Mouse (Mus musculus): ENCODE measurements around the gene H2-Q4. TPM values are rescaled to one million over a fixed set of nuclear protein-coding genes. Genes with fewer than 3 reads are reported as not detected.
"Not testable (repeated sequence)": the region's sequence is repeated elsewhere in the genome, so short reads cannot be mapped to it uniquely, and the experiment has no call there.

H2-Q4 gene
- polyA plus RNA-seq, 1 experiment from 2014 or later, result 0.89 TPM

DNA sequence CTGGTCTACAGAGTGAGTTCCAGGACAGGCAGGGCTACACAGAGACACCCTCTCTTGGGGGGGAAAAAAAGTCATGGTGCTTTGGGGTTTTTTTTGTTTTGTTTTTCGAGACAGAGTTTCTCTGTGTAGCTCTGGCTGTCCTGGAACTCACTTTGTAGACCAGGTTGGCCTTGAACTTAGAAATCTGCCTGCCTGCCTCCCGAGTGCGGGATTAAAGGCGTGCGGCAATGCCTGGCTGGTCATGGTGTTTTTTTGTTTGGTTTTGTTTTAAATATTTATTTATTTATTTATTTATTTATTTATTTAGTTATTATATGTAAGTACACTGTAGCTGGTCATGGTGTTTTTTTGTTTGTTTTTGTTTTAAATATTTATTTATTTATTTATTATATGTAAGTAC lies 42.9 kb downstream of the H2-Q4 start:
- H3K9me3 ChIP-seq (replicated peaks); ATAC-seq: not testable (repeated sequence)
- 90% methylated on average over 5 of the region's 5 CpGs for WGBS

DNA sequence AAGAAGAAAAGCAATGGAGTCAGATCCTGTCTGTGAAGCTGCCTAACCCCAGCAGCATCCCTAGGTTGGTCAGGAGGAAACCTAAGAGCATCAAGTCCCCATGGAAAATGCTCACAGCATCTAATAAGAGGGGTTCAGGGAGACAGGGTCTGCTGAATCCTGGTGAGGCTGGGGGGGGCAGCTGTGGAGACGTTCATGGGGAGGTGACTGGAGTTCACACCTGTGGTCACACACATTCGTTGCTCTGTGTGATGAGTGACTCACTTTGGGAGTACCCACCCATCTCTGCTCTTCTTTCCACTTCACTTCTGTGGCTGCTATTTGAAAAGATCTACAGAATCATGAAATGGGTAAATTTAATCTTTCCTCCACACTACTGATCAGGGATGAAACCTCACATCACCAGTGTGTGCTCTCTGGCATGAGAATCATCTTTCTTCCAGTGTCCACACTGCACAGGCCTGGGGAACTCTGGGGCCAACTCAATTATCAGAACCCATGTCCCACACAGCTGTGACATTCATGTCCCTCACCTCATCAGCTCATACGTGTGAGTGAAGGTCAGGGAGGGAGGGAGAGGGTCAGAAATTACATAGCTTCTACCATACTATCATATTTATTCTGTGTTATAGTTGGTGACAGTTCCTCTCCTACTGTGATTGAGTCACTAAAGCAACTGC lies 43.9 kb downstream of the H2-Q4 start:
- not testable (repeated sequence) for H3K27ac ChIP-seq; H3K9ac ChIP-seq; H3K4me3 ChIP-seq; ATAC-seq; H3K9me3 ChIP-seq (replicated peaks); H3K36me3 ChIP-seq (ENCODE audit: poor library complexity, severe bottlenecking); H3K4me1 ChIP-seq; H3K4me2 ChIP-seq
- WGBS, result 83% methylated on average over 3 of the region's 3 CpGs
- H3K27me3 ChIP-seq, result peaks cover 36% of the 10 kb centered on the region

More for the DNA sequence above, 42.9 kb downstream of the H2-Q4 start:
- not testable (repeated sequence) for H3K9ac ChIP-seq; H3K27ac ChIP-seq; H3K36me3 ChIP-seq (ENCODE audit: poor library complexity, severe bottlenecking); H3K4me2 ChIP-seq; H3K4me1 ChIP-seq; H3K4me3 ChIP-seq
- peaks cover 36% of the 10 kb centered on the region for H3K27me3 ChIP-seq

DNA sequence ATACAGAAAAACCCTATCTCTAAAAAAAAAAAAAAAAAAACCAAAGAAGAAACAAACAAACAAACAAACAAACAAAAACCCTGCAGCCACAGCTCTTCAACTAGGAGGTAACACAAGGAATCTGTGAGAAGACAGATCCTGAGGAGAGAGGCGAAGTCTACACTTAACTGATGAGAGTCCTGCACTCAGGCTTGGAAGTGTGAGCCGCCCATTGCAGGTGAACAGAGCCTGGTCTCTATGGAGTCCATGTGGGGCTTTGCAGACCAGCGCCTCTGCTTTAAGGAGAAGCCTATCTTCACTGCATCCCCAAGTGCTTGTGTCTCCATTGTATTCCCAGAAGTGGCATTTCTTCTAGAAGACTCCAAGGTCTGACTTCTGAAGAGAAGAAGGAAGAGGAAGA lies 44.7 kb downstream of the H2-Q4 start:
- not testable (repeated sequence) for H3K9ac ChIP-seq; H3K27ac ChIP-seq; ATAC-seq; H3K9me3 ChIP-seq (replicated peaks); H3K4me2 ChIP-seq; H3K4me3 ChIP-seq; H3K4me1 ChIP-seq; H3K36me3 ChIP-seq (ENCODE audit: poor library complexity, severe bottlenecking)
- WGBS, result 83% methylated on average over 3 of the region's 3 CpGs
- H3K27me3 ChIP-seq, result peaks cover 36% of the 10 kb centered on the region

DNA sequence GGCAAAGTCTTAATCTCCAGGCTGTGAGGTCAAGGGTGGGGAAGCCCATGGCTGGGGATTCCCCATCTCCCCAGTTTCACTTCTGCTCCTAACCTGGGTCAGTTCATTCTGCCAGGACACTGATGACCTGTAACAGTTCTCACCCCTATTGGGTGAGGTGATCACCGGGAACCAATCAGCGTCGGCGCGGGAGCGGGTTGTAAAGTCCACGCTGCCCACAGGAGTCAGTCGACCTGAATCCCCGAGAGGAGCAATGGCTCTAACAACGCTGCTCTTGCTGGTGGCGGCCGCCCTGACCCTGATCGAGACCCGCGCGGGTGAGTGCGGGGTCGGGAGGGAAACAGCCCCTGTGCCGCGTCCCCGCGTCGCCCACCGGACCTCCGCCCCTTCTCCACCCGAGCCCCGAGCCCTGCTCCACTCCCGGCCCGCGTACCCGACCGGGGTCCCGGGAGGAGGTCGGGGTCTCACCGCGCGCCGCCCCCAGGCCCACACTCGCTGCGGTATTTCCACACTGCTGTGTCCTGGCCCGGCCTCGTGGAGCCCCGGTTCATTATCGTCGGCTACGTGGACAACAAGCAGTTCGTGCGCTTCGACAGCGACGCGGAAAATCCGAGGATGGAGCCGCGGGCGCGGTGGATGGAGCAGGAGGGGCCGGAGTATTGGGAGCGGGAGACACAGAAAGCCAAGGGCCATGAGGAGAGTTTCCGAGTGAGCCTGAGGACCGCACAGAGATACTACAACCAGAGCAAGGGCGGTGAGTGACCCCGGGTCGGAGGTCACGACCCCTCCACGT lies 45.4 kb downstream of the H2-Q4 start, which contains the start of gene H2-Q6:
H2-Q6 (plus strand) TSS at position 227 of the 793 bp plus-strand sequence.
- not testable (repeated sequence) for H3K4me1 ChIP-seq; H3K27ac ChIP-seq; H3K9me3 ChIP-seq (replicated peaks); H3K36me3 ChIP-seq (ENCODE audit: poor library complexity, severe bottlenecking)
- peak within 1 kb of the TSS; percentile 57 for H3K9ac ChIP-seq
- peak within 1 kb of the TSS; percentile 63 for H3K4me2 ChIP-seq
- H3K4me3 ChIP-seq, result peak within 1 kb of the TSS; percentile 35
- H3K27me3 ChIP-seq, result peaks cover 36% of the 10 kb centered on the region
- 1% methylated on average over 52 of the region's 66 CpGs for WGBS
- peak; percentile 55; the same call in 1 of the 2 replicates for ATAC-seq

DNA sequence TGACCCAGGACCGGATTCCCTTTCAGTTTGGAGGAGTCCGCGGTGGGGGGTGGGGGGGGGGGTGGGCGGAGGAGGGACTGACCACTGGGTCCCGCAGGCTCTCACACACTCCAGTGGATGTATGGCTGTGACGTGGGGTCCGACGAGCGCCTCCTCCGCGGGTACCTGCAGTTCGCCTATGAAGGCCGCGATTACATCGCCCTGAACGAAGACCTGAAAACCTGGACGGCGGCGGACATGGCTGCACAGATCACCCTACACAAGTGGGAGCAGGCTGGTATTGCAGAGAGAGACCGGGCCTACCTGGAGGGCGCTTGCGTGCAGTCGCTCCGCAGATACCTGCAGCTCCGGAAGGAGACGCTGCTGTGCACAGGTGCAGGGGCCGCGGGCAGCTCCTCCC lies 46.1 kb downstream of the H2-Q4 start:
- peaks cover 36% of the 10 kb centered on the region for H3K27me3 ChIP-seq
- H3K9ac ChIP-seq; ATAC-seq; H3K36me3 ChIP-seq (ENCODE audit: poor library complexity, severe bottlenecking); H3K27ac ChIP-seq; H3K9me3 ChIP-seq (replicated peaks); H3K4me1 ChIP-seq: not testable (repeated sequence)
- peak overlapping the region; percentile 63 for H3K4me2 ChIP-seq
- WGBS, result 12% methylated on average over 28 of the region's 28 CpGs
- H3K4me3 ChIP-seq, result peak overlapping the region; percentile 35

DNA sequence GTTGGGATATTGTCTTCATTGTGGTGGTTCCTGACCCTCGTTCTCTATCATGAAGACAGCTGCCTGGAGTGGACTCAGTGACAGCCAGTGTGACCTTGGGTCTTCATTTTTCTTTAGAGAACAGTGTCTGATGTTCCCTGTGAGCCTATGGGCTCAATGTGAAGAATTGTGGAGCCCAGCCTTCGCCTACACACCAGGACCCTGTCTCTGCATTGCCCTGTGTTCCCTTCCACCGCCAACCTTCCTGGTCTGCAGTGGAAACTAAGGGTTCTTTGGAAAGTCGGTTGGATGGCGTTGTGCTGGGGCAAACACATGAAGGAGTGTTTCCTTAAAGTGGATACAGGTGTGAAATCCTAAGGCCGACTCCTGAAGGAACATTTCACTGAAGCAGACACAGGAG lies 49.5 kb downstream of the H2-Q4 start:
- 91% methylated on average over 6 of the region's 6 CpGs for WGBS
- H3K36me3 ChIP-seq (ENCODE audit: poor library complexity, severe bottlenecking); ATAC-seq; H3K4me1 ChIP-seq; H3K9me3 ChIP-seq (replicated peaks); H3K9ac ChIP-seq; H3K4me2 ChIP-seq; H3K27ac ChIP-seq; H3K4me3 ChIP-seq: not testable (repeated sequence)
- H3K27me3 ChIP-seq, result peaks cover 23% of the 10 kb centered on the region

DNA sequence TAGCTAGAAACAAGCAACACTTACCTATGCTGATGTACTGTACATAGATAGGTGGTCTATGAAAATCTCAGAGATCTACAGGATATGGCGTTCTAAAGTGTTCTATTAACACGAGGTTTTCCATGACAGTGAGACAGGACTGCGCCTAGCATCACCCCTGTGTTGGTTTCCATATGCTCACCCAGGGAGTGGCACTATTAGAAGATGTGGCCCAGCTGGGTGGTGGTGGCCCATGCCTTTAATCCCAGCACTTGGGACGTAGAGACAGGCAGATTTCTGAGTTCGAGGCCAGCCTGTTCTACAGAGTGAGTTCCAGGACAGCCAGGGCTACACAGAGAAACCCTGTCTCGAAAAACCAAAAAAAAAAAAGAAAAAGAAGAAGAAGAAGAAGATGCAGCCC lies 51.3 kb downstream of the H2-Q4 start:
- peaks cover 10% of the 10 kb centered on the region for H3K27me3 ChIP-seq
- not testable (repeated sequence) for H3K4me1 ChIP-seq; H3K36me3 ChIP-seq (ENCODE audit: poor library complexity, severe bottlenecking); H3K27ac ChIP-seq; H3K4me3 ChIP-seq; H3K9me3 ChIP-seq (replicated peaks); H3K4me2 ChIP-seq; H3K9ac ChIP-seq; ATAC-seq
- WGBS, result 90% methylated on average over 6 of the region's 6 CpGs

DNA sequence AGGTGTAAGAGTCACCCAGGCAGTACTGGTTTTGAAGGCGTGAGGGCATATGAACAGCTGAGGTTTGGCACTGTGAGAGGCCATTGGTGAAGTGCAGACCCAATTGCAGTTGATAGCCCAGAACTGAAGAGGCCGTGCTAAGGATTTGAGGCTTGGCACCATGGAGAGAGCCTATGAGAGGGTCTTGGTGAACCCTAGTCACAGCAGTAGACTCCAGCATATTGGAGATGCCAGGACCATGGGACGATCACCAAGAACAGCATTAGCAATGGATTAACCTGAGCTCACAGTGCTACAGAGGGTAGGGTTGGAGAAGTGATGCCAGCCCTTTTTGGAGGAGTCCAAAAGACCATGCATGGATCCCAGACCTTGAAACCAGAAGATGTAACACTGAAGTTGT lies 52.8 kb downstream of the H2-Q4 start:
- H3K27ac ChIP-seq; H3K4me1 ChIP-seq; ATAC-seq; H3K36me3 ChIP-seq (ENCODE audit: poor library complexity, severe bottlenecking); H3K4me2 ChIP-seq; H3K27me3 ChIP-seq; H3K4me3 ChIP-seq; H3K9me3 ChIP-seq (replicated peaks); H3K9ac ChIP-seq: not testable (repeated sequence)
- WGBS, result 84% methylated on average over 3 of the region's 3 CpGs

DNA sequence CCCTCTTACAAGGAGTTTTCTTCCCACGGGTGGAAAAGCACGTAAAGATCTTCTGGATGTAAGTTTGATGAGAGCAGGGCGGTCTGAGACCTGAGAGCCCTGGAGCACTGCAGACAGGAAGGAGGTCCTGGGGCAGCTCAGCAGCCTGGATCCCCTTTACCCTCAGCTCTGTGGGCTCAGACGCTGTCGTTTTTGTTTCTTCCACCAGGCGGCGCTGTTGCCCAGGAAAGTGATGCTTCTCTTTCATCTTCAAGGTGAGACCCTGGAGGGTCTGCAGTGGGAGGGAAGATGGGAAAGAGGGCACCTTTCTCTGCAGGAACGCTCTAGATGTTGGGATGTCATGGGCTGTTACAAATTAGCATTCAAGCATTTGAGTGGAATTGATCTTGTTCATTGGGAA lies 55.4 kb downstream of the H2-Q4 start:
- not testable (repeated sequence) for H3K4me1 ChIP-seq; H3K4me2 ChIP-seq; H3K4me3 ChIP-seq; H3K9ac ChIP-seq; H3K27ac ChIP-seq; H3K9me3 ChIP-seq (replicated peaks); ATAC-seq; H3K36me3 ChIP-seq (ENCODE audit: poor library complexity, severe bottlenecking)
- 8% methylated on average over 8 of the region's 8 CpGs for WGBS
- H3K27me3 ChIP-seq, result peaks cover 12% of the 10 kb centered on the region

Other genes with a start within 250 kb of the H2-Q4 start
- 0.93 and 0.99 TPM in 2 replicates for gene Apom, start 247.6 kb upstream of the H2-Q4 start, polyA plus RNA-seq (2015; fragmentation: Nextera tagmentation; extraction: Ambion mirVana)
- gene Bag6, start 244.4 kb upstream of the H2-Q4 start, polyA plus RNA-seq (2015; fragmentation: Nextera tagmentation; extraction: Ambion mirVana), result 82.5 and 82.6 TPM in 2 replicates
- gene Prrc2a, start 214.7 kb upstream of the H2-Q4 start, polyA plus RNA-seq (2015; fragmentation: Nextera tagmentation; extraction: Ambion mirVana), result 213 TPM in 2 replicates
- 5.6 and 6.0 TPM in 2 replicates for gene Aif1, start 203.5 kb upstream of the H2-Q4 start, polyA plus RNA-seq (2015; fragmentation: Nextera tagmentation; extraction: Ambion mirVana)
- 3.5 and 4.2 TPM in 2 replicates for gene Lst1, start 191.2 kb upstream of the H2-Q4 start, polyA plus RNA-seq (2015; fragmentation: Nextera tagmentation; extraction: Ambion mirVana)
- 0.20 TPM in 1 of 2 replicates, not detected in the other for gene Ltb, start 185.2 kb upstream of the H2-Q4 start, polyA plus RNA-seq (2015; fragmentation: Nextera tagmentation; extraction: Ambion mirVana)
- not detected in 2 replicates for gene Tnf, start 177.6 kb upstream of the H2-Q4 start, polyA plus RNA-seq (2015; fragmentation: Nextera tagmentation; extraction: Ambion mirVana)
- gene Lta, start 174.3 kb upstream of the H2-Q4 start, polyA plus RNA-seq (2015; fragmentation: Nextera tagmentation; extraction: Ambion mirVana), result 0.16 TPM in 1 of 2 replicates, not detected in the other
- 0.37 and 0.59 TPM in 2 replicates for gene Gm16181, start 158.8 kb upstream of the H2-Q4 start, polyA plus RNA-seq (2015; fragmentation: Nextera tagmentation; extraction: Ambion mirVana)
- gene Atp6v1g2, start 146.0 kb upstream of the H2-Q4 start, polyA plus RNA-seq (2015; fragmentation: Nextera tagmentation; extraction: Ambion mirVana), result 20.8 and 24.3 TPM in 2 replicates
- 10.5 and 11.2 TPM in 2 replicates for gene Nfkbil1, start 143.8 kb upstream of the H2-Q4 start, polyA plus RNA-seq (2015; fragmentation: Nextera tagmentation; extraction: Ambion mirVana)
- 592 and 632 TPM in 2 replicates for gene Ddx39b, start 137.9 kb upstream of the H2-Q4 start, polyA plus RNA-seq (2015; fragmentation: Nextera tagmentation; extraction: Ambion mirVana)
- 37.7 and 45.8 TPM in 2 replicates for gene H2-D1, start 116.9 kb upstream of the H2-Q4 start, polyA plus RNA-seq (2015; fragmentation: Nextera tagmentation; extraction: Ambion mirVana)
- gene H2-Q1, start 59.2 kb upstream of the H2-Q4 start, polyA plus RNA-seq (2015; fragmentation: Nextera tagmentation; extraction: Ambion mirVana), result not detected in 2 replicates
- 0.14 and 0.15 TPM in 2 replicates for gene H2-Q2, start 37.4 kb upstream of the H2-Q4 start, polyA plus RNA-seq (2015; fragmentation: Nextera tagmentation; extraction: Ambion mirVana)
- 0.22 and 0.43 TPM in 2 replicates for gene H2-Q6, start 45.2 kb downstream of the H2-Q4 start, polyA plus RNA-seq (2015; fragmentation: Nextera tagmentation; extraction: Ambion mirVana)
- gene H2-Q7, start 59.5 kb downstream of the H2-Q4 start, polyA plus RNA-seq (2015; fragmentation: Nextera tagmentation; extraction: Ambion mirVana), result 2.1 and 2.5 TPM in 2 replicates
- 0.55 TPM in 1 of 2 replicates, not detected in the other for gene H2-Q10, start 90.5 kb downstream of the H2-Q4 start, polyA plus RNA-seq (2015; fragmentation: Nextera tagmentation; extraction: Ambion mirVana)
- gene Pou5f1, start 126.4 kb downstream of the H2-Q4 start, polyA plus RNA-seq (2015; fragmentation: Nextera tagmentation; extraction: Ambion mirVana), result not detected in 2 replicates
- gene Tcf19, start 137.2 kb downstream of the H2-Q4 start, polyA plus RNA-seq (2015; fragmentation: Nextera tagmentation; extraction: Ambion mirVana), result 54.4 and 55.5 TPM in 2 replicates
- 11.7 and 13.8 TPM in 2 replicates for gene Cchcr1, start 137.5 kb downstream of the H2-Q4 start, polyA plus RNA-seq (2015; fragmentation: Nextera tagmentation; extraction: Ambion mirVana)
- gene Psors1c2, start 153.6 kb downstream of the H2-Q4 start, polyA plus RNA-seq (2015; fragmentation: Nextera tagmentation; extraction: Ambion mirVana), result 1.4 and 2.1 TPM in 2 replicates
- gene Cdsn, start 172.5 kb downstream of the H2-Q4 start, polyA plus RNA-seq (2015; fragmentation: Nextera tagmentation; extraction: Ambion mirVana), result not detected in 2 replicates
- not detected in 2 replicates for gene 2300002M23Rik, start 187.8 kb downstream of the H2-Q4 start, polyA plus RNA-seq (2015; fragmentation: Nextera tagmentation; extraction: Ambion mirVana)
- not detected in 2 replicates for gene Sfta2, start 221.9 kb downstream of the H2-Q4 start, polyA plus RNA-seq (2015; fragmentation: Nextera tagmentation; extraction: Ambion mirVana)
- gene Gm9573, start 247.0 kb downstream of the H2-Q4 start, polyA plus RNA-seq (2015; fragmentation: Nextera tagmentation; extraction: Ambion mirVana), result not detected in 2 replicates

All from forebrain, embryonic 13.5 days (tissue).